In the genomic region with DNA sequence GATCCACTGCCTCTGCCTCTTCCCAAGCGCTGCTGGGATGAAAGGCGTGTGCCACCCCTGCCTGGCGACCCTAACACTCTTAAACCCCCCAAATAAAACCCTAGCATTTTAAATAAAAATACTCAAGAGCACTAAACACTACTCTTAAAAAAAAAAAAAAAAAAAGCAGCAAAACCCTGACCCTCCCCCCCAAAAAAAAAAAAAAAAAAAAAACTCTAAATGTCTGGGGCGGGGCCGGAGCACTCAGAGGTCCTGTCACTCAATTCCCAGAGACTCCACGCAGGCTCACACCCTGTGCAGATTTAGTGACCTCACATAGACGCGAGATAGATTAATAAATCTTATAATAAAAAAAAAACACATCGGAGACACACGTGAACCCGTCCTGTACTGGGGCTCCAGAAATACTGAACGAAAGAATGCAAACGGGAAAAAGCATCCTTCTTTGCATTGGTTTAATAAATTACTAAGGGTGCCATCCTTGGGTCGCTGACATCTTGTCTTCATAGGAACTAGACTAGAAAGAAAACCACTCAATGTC, we compare ENCODE assay signal across 8 mouse cellular contexts.
DNase-seq lines count a peak whose midpoint lies in the region; ATAC-seq lines count a peak whose summit lies in the region.

No protein-coding gene starts in this region.

- peak overlapping the region; percentile 47 for H3K4me2 ChIP-seq in neural tube, embryonic 11.5 days (ENCODE audit: low read depth)
- peak overlapping the region; percentile 61 for H3K4me2 ChIP-seq in intestine, embryonic 14.5 days (ENCODE audit: low read length)
- peak overlapping the region; percentile 72 for H3K4me2 ChIP-seq in neural tube, embryonic 15.5 days

- WGBS in neural tube, embryonic 11.5 days = 57% methylated on average over 14 of the region's 14 CpGs
- 41% methylated on average over 14 of the region's 14 CpGs for WGBS in intestine, embryonic 14.5 days
- 54% methylated on average over 14 of the region's 14 CpGs for WGBS in neural tube, embryonic 15.5 days

- H3K4me1 ChIP-seq in neural tube, embryonic 11.5 days (ENCODE audit: control insufficient read depth, insufficient read depth, low read length) = no peaks in the 10 kb centered on the region
- no peaks in the 10 kb centered on the region for H3K4me1 ChIP-seq in intestine, embryonic 14.5 days (replicated peaks; ENCODE audit: control insufficient read depth, insufficient read depth, low read length)
- peaks cover 2% of the 10 kb centered on the region; the same call in 1 of the 2 replicates for H3K4me1 ChIP-seq in neural tube, embryonic 15.5 days

- no peaks in the 10 kb centered on the region for H3K36me3 ChIP-seq in neural tube, embryonic 11.5 days (ENCODE audit: control insufficient read depth, insufficient read depth, low read length)
- H3K36me3 ChIP-seq in intestine, embryonic 14.5 days (ENCODE audit: control insufficient read depth, insufficient read depth, low read length) = no peaks in the 10 kb centered on the region
- H3K36me3 ChIP-seq in neural tube, embryonic 15.5 days = no peaks in the 10 kb centered on the region

- no peak overlapping the region for H3K27ac ChIP-seq in neural tube, embryonic 11.5 days (ENCODE audit: low read depth, low read length)
- peak overlapping the region; percentile 70; the same call in 1 of the 2 replicates for H3K27ac ChIP-seq in intestine, embryonic 14.5 days (ENCODE audit: low read depth)
- peak overlapping the region; percentile 86 for H3K27ac ChIP-seq in neural tube, embryonic 15.5 days (replicated peaks)

- ATAC-seq in neural tube, embryonic 11.5 days (ENCODE audit: insufficient read depth, low FRiP score, low TSS enrichment) = no peak
- no peak for ATAC-seq in intestine, embryonic 14.5 days (replicated peaks; ENCODE audit: low FRiP score, low TSS enrichment, low read depth)
- no peak for ATAC-seq in neural tube, embryonic 15.5 days (ENCODE audit: low FRiP score)
- no peak for ATAC-seq in frontal cortex, adult (ENCODE audit: low TSS enrichment)

- peak; percentile 34 for DNase-seq in cerebellum, adult 11-12 months
- DNase-seq in cerebellum, postnatal 4 days (ENCODE audit: low spot score in 2 of 2) = no peak
- no peak for DNase-seq in neural tube, embryonic 11.5 days (ENCODE audit: low spot score)
- DNase-seq in neural tube, embryonic 10.5 days (ENCODE audit: extremely low spot score, low spot score) = no peak
- DNase-seq in intestine, embryonic 14.5 days (ENCODE audit: low spot score) = peak; percentile 55
- DNase-seq in retina, embryonic 14.5 days (ENCODE audit: low spot score) = no peak

- peak overlapping the region; percentile 62 for H3K9ac ChIP-seq in neural tube, embryonic 11.5 days (ENCODE audit: low read length)
- peak overlapping the region; percentile 54 for H3K9ac ChIP-seq in intestine, embryonic 14.5 days (ENCODE audit: low read length)
- H3K9ac ChIP-seq in neural tube, embryonic 15.5 days (replicated peaks) = peak overlapping the region; percentile 69

- H3K27me3 ChIP-seq in neural tube, embryonic 11.5 days (ENCODE audit: control insufficient read depth, insufficient read depth, low read length) = no peaks in the 10 kb centered on the region
- H3K27me3 ChIP-seq in intestine, embryonic 14.5 days (replicated peaks; ENCODE audit: control insufficient read depth, insufficient read depth, low read length) = no peaks in the 10 kb centered on the region
- H3K27me3 ChIP-seq in neural tube, embryonic 15.5 days (replicated peaks) = no peaks in the 10 kb centered on the region

- H3K9me3 ChIP-seq in neural tube, embryonic 11.5 days (ENCODE audit: control insufficient read depth, low read length) = no peaks in the 10 kb centered on the region
- H3K9me3 ChIP-seq in intestine, embryonic 14.5 days (ENCODE audit: control insufficient read depth, low read length) = no peaks in the 10 kb centered on the region
- H3K9me3 ChIP-seq in neural tube, embryonic 15.5 days (replicated peaks) = no peaks in the 10 kb centered on the region

- peak overlapping the region; percentile 62 for H3K4me3 ChIP-seq in neural tube, embryonic 11.5 days (ENCODE audit: low read depth, low read length)
- peak overlapping the region; percentile 75 for H3K4me3 ChIP-seq in intestine, embryonic 14.5 days (ENCODE audit: low read depth, low read length)
- H3K4me3 ChIP-seq in neural tube, embryonic 15.5 days (replicated peaks) = peak overlapping the region; percentile 89

Comparison
In these comparisons a context has a peak if more than half of its experiments do, and no peak if none do; other contexts are left out.
1. DNase-seq: peak in cerebellum, adult 11-12 months (single experiment) and intestine, embryonic 14.5 days (single experiment); none in cerebellum, postnatal 4 days (0 of 2), neural tube, embryonic 11.5 days (single experiment), neural tube, embryonic 10.5 days (single experiment) and retina, embryonic 14.5 days (single experiment).
2. Peak in every context shown above with its lines, with median percentiles within 50 percentile points of each other: H3K4me2 ChIP-seq, H3K4me3 ChIP-seq and H3K9ac ChIP-seq.